Mouse (Mus musculus) hindbrain, embryonic 10.5 days (tissue): ENCODE data around the gene Tgif1. TPM values are rescaled to one million over a fixed set of nuclear protein-coding genes. Genes with fewer than 3 reads are reported as not detected.
A peak's percentile ranks its signal among the peaks of the same experiment; 100 is the strongest.

Source experiments
- DNase-seq: peaks from one replicate; pipeline ENCODE4 v3.0.0-alpha.2; 2017; ENCODE audit warnings: low spot score
- H3K27ac ChIP-seq: fragments of 300-500 bp; sonication (generic); 2 replicates; pipeline ENCODE4 v1.5.1; 2016; ENCODE audit warnings: mild to moderate bottlenecking, moderate library complexity
- H3K27me3 ChIP-seq: fragments of 300-500 bp; sonication (generic); 2 replicates; pipeline ENCODE4 v1.6.1; 2016; ENCODE audit warnings: mild to moderate bottlenecking; ENCODE audit not compliant: poor library complexity, insufficient read depth, severe bottlenecking
- H3K36me3 ChIP-seq: fragments of 300-500 bp; sonication (generic); 2 replicates; pipeline ENCODE4 v1.6.1; 2016; ENCODE audit warnings: mild to moderate bottlenecking, moderate library complexity
- H3K4me1 ChIP-seq: fragments of 300-500 bp; sonication (generic); replicated peaks from 2 replicates; pipeline ENCODE4 v1.6.1; 2016; ENCODE audit warnings: mild to moderate bottlenecking
- H3K4me3 ChIP-seq: fragments of 300-500 bp; sonication (generic); 2 replicates; pipeline ENCODE4 v1.5.1; 2016; ENCODE audit warnings: mild to moderate bottlenecking, moderate library complexity
- H3K9me3 ChIP-seq: fragments of 300-500 bp; sonication (generic); 2 replicates; pipeline ENCODE4 v1.6.1; 2016; ENCODE audit warnings: mild to moderate bottlenecking, moderate library complexity
- WGBS: fragments of 180-500 bp; shearing (Covaris S2); methylation state at CpG from one replicate; pipeline ENCODE4 v1.1.7; 2016; 5-methylcytosine and 5-hydroxymethylcytosine counted together
- polyA plus RNA-seq: library from polyadenylated mRNA; unstranded; fragments of >200 nt; fragmentation: Nextera tagmentation; extraction: Ambion mirVana; gene quantifications from 2 replicates; pipeline ENCODE4 v1.2.1, GENCODE M21; 2016

Gene Tgif1
- polyA plus RNA-seq, result 68.9 and 83.0 TPM in 2 replicates

DNA sequence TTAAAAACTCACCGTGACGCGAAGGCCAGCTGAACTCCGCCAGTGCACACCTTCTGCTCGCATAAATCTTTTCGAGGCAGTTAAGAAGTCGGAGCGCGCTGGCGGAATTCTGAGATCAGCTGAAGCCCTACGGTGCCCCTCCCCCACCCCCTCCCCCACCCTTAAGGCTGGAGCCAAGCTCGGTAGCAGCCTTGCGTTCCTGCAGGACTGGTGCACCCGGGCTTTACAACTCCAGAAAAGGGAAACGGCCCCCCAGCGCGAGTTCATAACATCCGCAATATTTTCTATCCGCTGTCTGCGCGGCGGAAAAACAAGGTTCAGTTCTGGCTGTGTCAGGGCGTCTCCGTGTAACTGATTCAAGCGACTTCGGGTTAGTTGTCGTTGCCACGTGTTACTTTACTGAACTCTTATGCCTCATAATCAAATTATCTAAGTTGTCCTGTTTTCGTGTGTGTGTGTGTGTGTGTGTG, at the start of gene Tgif1:
Tgif1 (minus strand) TSS at position 111 of the 470 bp plus-strand sequence.
- under 1% methylated on average over 29 of the region's 29 CpGs for WGBS
- H3K9me3 ChIP-seq, result no peaks in the 10 kb centered on the region

DNA sequence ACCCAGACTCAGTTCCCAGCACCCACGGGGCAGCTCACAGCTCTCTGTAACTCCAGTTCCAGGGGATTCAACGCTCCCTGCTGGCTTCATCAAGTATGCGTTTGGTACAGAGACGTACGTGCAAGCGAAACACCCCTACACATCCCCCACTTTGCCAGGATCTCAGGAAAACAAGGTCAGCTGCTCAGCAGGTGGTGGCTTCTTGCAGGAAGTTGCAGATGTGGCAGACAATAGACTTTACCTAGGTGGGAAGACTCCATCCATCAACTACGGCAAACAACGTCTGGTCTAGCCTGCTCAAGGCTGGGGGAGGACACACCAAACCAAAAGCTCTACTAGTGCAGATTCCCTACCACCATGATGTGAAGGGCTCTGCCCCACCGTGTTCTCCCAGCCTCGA, 47.3 kb upstream of the Tgif1 start:
- 74% methylated on average over 10 of the region's 10 CpGs for WGBS
- H3K9me3 ChIP-seq, result no peaks in the 10 kb centered on the region
- H3K4me3 ChIP-seq, result no peak overlapping the region
- H3K27me3 ChIP-seq, result no peaks in the 10 kb centered on the region
- DNase-seq, result no peak
- H3K27ac ChIP-seq, result no peak overlapping the region
- no peaks in the 10 kb centered on the region for H3K36me3 ChIP-seq
- H3K4me1 ChIP-seq, result no peaks in the 10 kb centered on the region

More for the DNA sequence above, at the start of gene Tgif1:
- H3K27me3 ChIP-seq, result no peaks in the 10 kb centered on the region
- peaks cover 35% of the 10 kb centered on the region for H3K4me1 ChIP-seq
- peak within 1 kb of the TSS; percentile 97 for H3K27ac ChIP-seq
- H3K4me3 ChIP-seq, result peak within 1 kb of the TSS; percentile 85
- H3K36me3 ChIP-seq, result no peaks in the 10 kb centered on the region
- DNase-seq, result peak; percentile 82

DNA sequence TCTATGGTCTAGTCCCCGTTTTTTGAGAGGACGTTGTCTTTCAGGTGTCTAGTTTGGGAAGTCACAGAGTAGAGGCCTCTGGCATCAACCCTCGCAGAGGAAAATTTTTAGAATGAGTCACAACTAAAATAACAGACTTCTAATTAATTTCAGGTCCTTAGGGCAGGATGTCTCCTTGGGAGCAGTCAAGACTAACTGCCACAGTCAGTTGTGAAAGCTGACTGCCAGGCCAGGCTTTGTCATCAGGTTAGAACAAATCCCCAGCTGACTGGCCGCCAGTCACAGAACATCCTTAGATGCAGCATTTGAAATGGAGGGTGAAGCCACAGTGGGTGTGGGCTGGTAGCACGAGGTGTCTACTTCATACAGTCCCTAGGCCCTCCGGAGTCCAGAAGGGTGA, 46.3 kb upstream of the Tgif1 start:
- no peaks in the 10 kb centered on the region for H3K9me3 ChIP-seq
- DNase-seq, result no peak
- no peaks in the 10 kb centered on the region for H3K4me1 ChIP-seq
- H3K36me3 ChIP-seq, result no peaks in the 10 kb centered on the region
- H3K27me3 ChIP-seq, result no peaks in the 10 kb centered on the region
- no peak overlapping the region for H3K27ac ChIP-seq
- no peak overlapping the region for H3K4me3 ChIP-seq
- WGBS, result 87% methylated on average over 6 of the region's 6 CpGs

DNA sequence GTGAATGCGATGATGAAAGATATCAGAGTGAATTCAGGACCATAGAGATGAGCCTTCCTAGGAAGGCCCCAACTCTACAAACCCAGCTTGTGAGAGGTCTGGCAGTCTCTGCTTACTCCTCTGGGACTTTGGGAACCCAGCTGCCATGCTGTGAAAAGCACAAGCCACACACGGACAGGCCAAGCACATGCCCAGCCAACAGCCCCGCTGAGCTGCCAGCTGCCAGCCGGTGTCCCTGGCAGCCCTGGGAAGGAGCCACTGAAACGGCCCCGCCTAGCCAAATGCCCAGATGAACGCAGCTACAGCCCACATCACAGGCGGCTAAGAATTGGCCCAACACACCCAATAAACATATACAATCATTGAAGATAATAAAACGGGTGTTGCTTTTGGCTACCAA, 41.5 kb upstream of the Tgif1 start:
- H3K9me3 ChIP-seq, result no peaks in the 10 kb centered on the region
- H3K36me3 ChIP-seq, result no peaks in the 10 kb centered on the region
- H3K27me3 ChIP-seq, result no peaks in the 10 kb centered on the region
- no peak for DNase-seq
- H3K4me3 ChIP-seq, result no peak overlapping the region
- 93% methylated on average over 9 of the region's 9 CpGs for WGBS
- H3K4me1 ChIP-seq, result peaks cover 13% of the 10 kb centered on the region
- no peak overlapping the region for H3K27ac ChIP-seq

DNA sequence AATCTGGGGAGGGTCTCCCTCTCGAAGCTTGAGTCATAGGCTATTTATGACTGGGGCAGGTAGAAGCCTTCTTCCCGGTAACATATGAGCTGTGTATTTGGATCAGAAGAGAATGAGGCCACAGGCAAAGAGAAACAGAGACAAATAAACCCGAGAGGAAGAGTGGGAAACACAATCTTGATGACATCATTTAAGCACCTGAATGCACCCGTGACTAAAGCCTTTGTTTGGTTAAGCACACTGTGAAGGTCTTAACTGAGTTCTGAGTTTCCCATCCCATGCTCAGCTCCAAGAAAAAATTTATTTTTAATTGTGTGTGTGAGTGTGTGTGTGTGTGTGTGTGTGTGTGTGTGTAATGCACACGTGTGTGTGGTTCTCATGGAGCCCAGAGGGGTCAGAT, 39.8 kb upstream of the Tgif1 start:
- no peak overlapping the region for H3K4me3 ChIP-seq
- H3K27me3 ChIP-seq, result no peaks in the 10 kb centered on the region
- H3K9me3 ChIP-seq, result no peaks in the 10 kb centered on the region
- DNase-seq, result no peak
- no peaks in the 10 kb centered on the region for H3K36me3 ChIP-seq
- 76% methylated on average over 5 of the region's 5 CpGs for WGBS
- H3K27ac ChIP-seq, result no peak overlapping the region
- peaks cover 13% of the 10 kb centered on the region for H3K4me1 ChIP-seq

DNA sequence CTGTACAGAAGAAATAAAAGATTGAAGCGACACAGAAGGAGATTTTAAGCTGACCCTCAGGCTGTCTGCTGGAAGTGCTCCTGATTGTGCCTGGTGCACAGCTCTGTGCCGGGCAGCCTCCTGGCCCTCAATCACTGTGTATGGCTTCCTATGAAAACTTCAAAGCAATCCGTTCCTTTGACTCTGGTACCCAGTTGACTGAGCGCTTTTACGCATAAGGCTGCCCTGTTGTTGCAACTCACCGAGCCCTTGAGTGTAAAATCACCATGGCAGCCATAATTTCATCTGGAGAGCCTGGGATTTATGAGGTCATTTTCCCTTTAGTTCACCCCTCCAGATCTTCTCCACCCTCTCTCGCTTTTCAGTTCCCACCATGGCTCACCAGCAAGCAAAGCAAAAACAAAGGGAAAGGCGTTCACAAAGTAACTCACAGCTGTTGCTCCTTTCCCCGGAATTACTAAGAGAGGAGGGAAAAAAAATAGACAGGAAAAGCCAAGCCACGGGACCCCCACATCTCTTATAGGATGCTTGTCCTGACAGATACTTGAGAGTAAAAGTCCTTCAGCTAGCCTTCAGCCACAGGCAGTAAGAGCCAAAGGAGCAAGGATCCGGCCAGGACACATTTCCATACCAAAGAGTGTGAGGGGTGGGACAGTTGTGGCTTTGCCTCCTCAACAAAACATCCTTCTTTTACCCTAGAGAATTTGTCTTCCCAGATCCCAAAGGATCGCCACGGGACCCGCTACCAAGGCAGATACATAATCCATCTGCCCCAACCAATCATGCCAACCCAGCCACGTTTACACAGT, 39.1 kb upstream of the Tgif1 start:
- Histone ChIP-seq H3K4me3 (no peak overlapping the region), H3K27ac (peak overlapping the region; percentile 45; the same call in 1 of the 2 replicates), H3K9me3 (no peaks in the 10 kb centered on the region), H3K4me1 (peaks cover 13% of the 10 kb centered on the region), H3K36me3 (no peaks in the 10 kb centered on the region), H3K27me3 (no peaks in the 10 kb centered on the region)
- 30% methylated on average over 15 of the region's 15 CpGs for WGBS
- DNase-seq, result no peak

DNA sequence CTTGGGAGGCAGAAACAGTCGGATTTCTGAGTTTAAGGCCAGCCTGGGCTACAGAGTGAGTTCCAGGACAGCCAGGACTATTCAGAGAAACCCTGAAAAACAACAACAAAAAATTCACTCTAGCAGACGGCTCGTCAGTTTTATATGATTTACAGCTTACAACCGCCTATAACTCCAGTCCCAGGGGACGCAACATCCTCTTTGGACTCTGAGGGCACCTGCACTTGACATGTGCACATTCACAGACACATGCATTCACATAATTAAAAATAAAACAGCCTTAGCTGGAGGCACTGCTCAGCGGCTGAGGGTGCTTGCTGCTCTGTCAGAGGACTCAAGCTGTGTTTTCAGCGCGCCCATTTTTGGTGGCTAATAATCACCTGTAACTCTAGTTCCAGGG, 37.2 kb upstream of the Tgif1 start:
- Histone ChIP-seq H3K36me3 (no peaks in the 10 kb centered on the region), H3K27ac (no peak overlapping the region), H3K9me3 (no peaks in the 10 kb centered on the region), H3K4me1 (peaks cover 13% of the 10 kb centered on the region), H3K4me3 (no peak overlapping the region), H3K27me3 (no peaks in the 10 kb centered on the region)
- DNase-seq, result no peak
- 91% methylated on average over 8 of the region's 8 CpGs for WGBS

DNA sequence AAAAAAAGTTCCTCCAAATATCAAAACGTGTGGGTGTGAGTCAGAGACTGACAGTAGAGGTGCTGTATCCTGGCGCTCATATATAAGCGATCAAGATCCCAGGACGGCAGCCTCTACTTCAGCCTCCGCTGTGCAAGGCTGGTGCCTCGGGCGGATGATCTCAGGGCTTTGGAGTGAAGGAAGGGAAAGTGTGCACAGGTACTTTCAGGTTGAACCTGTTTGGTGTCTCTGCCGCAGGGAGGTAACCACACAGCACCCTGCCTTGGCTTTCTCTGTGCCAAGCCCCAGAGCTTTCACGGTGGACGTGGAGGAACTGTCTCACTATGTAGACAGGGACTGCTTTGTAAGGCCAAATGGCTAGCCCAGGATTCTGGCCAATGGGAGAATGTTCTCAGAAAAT, 35.3 kb upstream of the Tgif1 start:
- no peaks in the 10 kb centered on the region for H3K9me3 ChIP-seq
- H3K4me3 ChIP-seq, result no peak overlapping the region
- peaks cover 13% of the 10 kb centered on the region for H3K4me1 ChIP-seq
- WGBS, result 85% methylated on average over 10 of the region's 10 CpGs
- H3K27ac ChIP-seq, result no peak overlapping the region
- DNase-seq, result no peak
- H3K36me3 ChIP-seq, result no peaks in the 10 kb centered on the region
- no peaks in the 10 kb centered on the region for H3K27me3 ChIP-seq

DNA sequence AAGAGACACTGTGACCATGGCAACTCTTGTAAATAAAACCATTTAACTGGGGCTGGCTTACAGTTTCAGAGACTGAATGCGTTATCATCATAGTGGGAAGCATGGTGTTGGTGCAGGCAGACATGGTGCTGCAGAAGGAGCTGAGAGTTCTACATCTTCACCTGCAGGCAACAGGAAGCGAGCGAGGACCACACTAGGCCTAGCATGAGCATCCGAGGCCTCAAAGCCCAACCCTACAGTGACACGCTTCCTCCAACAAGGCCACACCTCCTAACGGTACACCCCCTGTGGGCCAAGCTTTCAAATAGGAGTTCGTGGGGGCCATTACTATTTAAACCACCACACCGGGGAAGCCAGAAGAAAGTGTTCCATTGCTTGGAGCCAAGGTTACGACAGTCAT, 34.5 kb upstream of the Tgif1 start:
- H3K4me3 ChIP-seq, result no peak overlapping the region
- H3K27ac ChIP-seq, result no peak overlapping the region
- no peaks in the 10 kb centered on the region for H3K9me3 ChIP-seq
- 91% methylated on average over 9 of the region's 9 CpGs for WGBS
- DNase-seq, result no peak
- H3K4me1 ChIP-seq, result peaks cover 10% of the 10 kb centered on the region
- no peaks in the 10 kb centered on the region for H3K36me3 ChIP-seq
- H3K27me3 ChIP-seq, result no peaks in the 10 kb centered on the region

DNA sequence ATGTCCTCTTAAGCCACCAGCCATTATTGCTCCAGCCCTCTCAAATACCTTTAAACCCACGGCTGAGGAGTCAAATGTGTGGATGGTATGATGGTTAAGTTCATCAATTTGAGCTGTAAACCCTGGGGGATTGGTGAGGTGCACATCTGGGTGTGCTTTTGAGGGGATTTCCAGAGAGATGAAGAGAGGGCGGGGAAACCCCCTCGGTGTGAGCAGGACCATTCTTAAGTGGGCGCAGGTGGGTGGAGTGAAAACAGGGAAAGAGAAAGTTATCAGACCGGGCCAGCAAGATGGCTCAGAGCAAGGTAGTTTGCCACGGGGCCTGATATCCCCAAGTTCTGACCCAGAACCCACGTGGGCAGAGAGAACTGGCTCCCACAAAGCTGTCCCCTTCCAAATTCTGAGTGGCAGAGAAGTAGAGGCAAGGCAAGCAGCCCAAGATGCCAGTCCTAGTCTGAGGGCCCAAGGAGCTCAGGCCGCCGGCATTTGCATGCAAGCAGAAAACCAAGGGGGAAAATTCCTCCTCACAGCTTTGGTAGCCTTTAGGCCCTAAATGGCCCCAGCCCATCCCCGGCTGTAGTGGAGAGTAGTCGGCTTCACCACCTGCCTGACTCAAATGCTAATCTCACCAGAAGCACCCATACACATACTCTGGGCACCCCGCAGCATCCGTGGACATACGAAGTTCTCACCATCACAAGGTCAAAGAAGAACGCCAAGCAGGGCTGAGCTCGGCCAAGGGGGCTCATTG, 33.5 kb upstream of the Tgif1 start:
- H3K4me1 ChIP-seq, result 0 out of 2 replicates have a peak, but pooled peaks cover 5% of the 10 kb centered on the region
- DNase-seq, result no peak
- H3K9me3 ChIP-seq, result no peaks in the 10 kb centered on the region
- WGBS, result 81% methylated on average over 16 of the region's 16 CpGs
- H3K27me3 ChIP-seq, result no peaks in the 10 kb centered on the region
- H3K36me3 ChIP-seq, result no peaks in the 10 kb centered on the region
- no peak overlapping the region for H3K27ac ChIP-seq
- no peak overlapping the region for H3K4me3 ChIP-seq

DNA sequence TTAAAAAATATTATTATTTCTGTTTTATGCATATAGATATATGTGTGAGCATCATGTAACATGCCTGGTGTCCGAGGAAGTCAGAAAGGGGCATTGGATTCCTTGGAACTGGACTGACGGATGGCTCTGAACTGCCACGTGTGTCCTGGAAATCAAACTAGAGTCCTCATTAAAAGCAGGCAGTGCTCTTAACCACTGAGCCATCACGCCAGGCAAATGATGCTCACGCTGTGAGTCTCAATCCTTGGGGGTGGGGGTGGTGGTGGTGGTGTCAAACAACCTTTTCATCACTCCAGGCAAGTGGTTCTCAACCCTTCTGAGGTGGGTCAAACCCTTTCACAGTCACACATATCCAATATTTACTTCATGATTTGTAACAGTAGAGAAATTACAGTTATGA, 32.5 kb upstream of the Tgif1 start:
- Histone ChIP-seq H3K27me3 (no peaks in the 10 kb centered on the region), H3K4me3 (no peak overlapping the region), H3K9me3 (no peaks in the 10 kb centered on the region), H3K4me1 (peaks cover 10% of the 10 kb centered on the region; the same call in 1 of the 2 replicates), H3K36me3 (no peaks in the 10 kb centered on the region), H3K27ac (no peak overlapping the region)
- 81% methylated on average over 5 of the region's 5 CpGs for WGBS
- DNase-seq, result no peak

DNA sequence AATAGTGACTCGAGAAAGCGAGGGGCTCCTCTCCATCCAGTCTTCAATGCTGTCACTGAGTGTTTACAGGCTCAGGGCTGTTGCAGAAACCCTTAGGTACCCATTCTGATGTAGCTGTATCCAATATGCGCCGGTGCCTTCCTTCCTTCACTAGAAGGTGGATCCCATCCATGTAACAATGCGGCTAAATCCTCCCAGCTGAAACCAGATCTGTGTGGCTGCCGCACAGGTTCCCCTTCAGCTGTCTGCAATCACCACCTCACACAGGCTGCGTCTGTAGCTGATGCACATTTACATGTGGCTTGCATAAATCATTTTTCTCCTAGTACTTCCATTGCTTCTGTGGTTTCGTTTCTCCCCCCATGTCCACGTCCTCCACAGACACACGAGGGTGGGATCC, 28.6 kb upstream of the Tgif1 start:
- Histone ChIP-seq H3K36me3 (no peaks in the 10 kb centered on the region), H3K4me3 (no peak overlapping the region), H3K27me3 (no peaks in the 10 kb centered on the region), H3K9me3 (no peaks in the 10 kb centered on the region), H3K4me1 (peaks cover 10% of the 10 kb centered on the region; the same call in 1 of the 2 replicates), H3K27ac (no peak overlapping the region)
- no peak for DNase-seq
- 83% methylated on average over 10 of the region's 10 CpGs for WGBS

DNA sequence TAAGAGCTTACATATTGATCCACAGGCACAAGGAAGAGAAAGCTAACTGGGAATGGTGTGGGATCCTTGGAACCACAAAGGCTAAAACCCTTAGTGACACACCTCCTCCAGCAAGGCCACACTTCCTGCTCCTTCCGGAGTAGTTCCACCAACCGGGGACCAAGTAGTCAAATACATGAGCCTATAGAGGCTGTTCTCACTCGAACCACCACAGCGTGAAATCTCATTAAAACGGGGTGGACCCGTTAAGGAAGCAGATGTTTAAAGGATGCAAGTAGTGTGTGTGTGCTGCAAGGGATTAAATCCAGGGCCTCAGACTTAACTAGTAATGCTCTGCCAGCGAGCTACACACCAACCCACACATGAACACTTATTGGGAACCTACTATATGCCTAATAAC, 27.8 kb upstream of the Tgif1 start:
- H3K4me1 ChIP-seq, result peaks cover 10% of the 10 kb centered on the region; the same call in 1 of the 2 replicates
- no peaks in the 10 kb centered on the region for H3K9me3 ChIP-seq
- DNase-seq, result no peak
- no peaks in the 10 kb centered on the region for H3K27me3 ChIP-seq
- H3K27ac ChIP-seq, result peak overlapping the region; percentile 0; the same call in 1 of the 2 replicates
- H3K4me3 ChIP-seq, result no peak overlapping the region
- WGBS, result 51% methylated on average over 7 of the region's 7 CpGs
- no peaks in the 10 kb centered on the region for H3K36me3 ChIP-seq
